22 mouse cellular contexts compared by ENCODE assay signal in genomic region chr6:71212471-71212870, GRCm38 (mm10). TPM values are rescaled to one million over a fixed set of nuclear protein-coding genes. Genes with fewer than 3 reads are reported as not detected.
"Had no signal": no experiment of that assay in that cellular context is flagged by ENCODE, and none has a peak within 500 bp of the region (broad histone marks: within the 10 kb centered on the region; RNA-seq: fewer than 3 reads in every experiment).

No protein-coding gene starts in this region.

- H3K27ac ChIP-seq: midbrain, embryonic 10.5 days; midbrain, embryonic 12.5 days; neural tube, embryonic 13.5 days; neural tube, embryonic 15.5 days had no signal

- H3K36me3 ChIP-seq: midbrain, embryonic 10.5 days; midbrain, embryonic 12.5 days; neural tube, embryonic 13.5 days; neural tube, embryonic 15.5 days had no signal

- ATAC-seq: midbrain, embryonic 16.5 days had no signal

- DNase-seq: lung, adult 18-20 months; lung, postnatal 10 days; lung, postnatal 4 days; midbrain, embryonic 14.5 days; retina, postnatal 1 day; right cerebral cortex, adult 18-20 months; right cerebral cortex, postnatal 25 days; right cerebral cortex, postnatal 4 days; spleen, adult 18-20 months; thymus, adult 18-20 months; thymus, postnatal 14 days; thymus, postnatal 36 days had no signal

- H3K4me1 ChIP-seq: midbrain, embryonic 10.5 days; midbrain, embryonic 12.5 days; neural tube, embryonic 13.5 days; neural tube, embryonic 15.5 days had no signal

- H3K9ac ChIP-seq: lung, embryonic 14.5 days; midbrain, embryonic 12.5 days; neural tube, embryonic 13.5 days; neural tube, embryonic 15.5 days had no signal

- H3K9me3 ChIP-seq: midbrain, embryonic 10.5 days; midbrain, embryonic 12.5 days; neural tube, embryonic 13.5 days; neural tube, embryonic 15.5 days had no signal

- H3K27me3 ChIP-seq: midbrain, embryonic 12.5 days; neural tube, embryonic 13.5 days; neural tube, embryonic 15.5 days had no signal

- H3K4me2 ChIP-seq: lung, embryonic 14.5 days; midbrain, embryonic 12.5 days; neural tube, embryonic 13.5 days; neural tube, embryonic 15.5 days had no signal

- H3K4me3 ChIP-seq: midbrain, embryonic 10.5 days; midbrain, embryonic 12.5 days; myocyte; neural tube, embryonic 13.5 days; neural tube, embryonic 15.5 days had no signal

RNA-seq across cellular contexts. Expression of gene Fabp1, which starts 12.8 kb away (rescaled TPM):
- total RNA-seq: megakaryocyte, adult 5-6 weeks; megakaryocyte-erythroid progenitor cell, adult 5-6 weeks had no signal
- polyA plus RNA-seq: lung, embryonic 14.5 days; midbrain, embryonic 10.5 days; midbrain, embryonic 12.5 days; midbrain, embryonic 14.5 days; midbrain, embryonic 16.5 days; myocyte; neural tube, embryonic 11.5 days; neural tube, embryonic 15.5 days had no signal
